Mouse (Mus musculus) CD4-positive, CD25-positive, alpha-beta regulatory T cell, adult 9 weeks (primary cell): ENCODE measurements around the gene 1700012P22Rik. TPM values are rescaled to one million over a fixed set of nuclear protein-coding genes. Genes with fewer than 3 reads are reported as not detected.

Source experiments
- polyA plus RNA-seq: library from polyadenylated mRNA; unstranded; fragments of 100-300 nt; shearing (Covaris generic); gene quantifications from one replicate; pipeline ENCODE4 v1.2.1, GENCODE M21; 2017

The 1700012P22Rik gene
- not detected for polyA plus RNA-seq

DNA sequence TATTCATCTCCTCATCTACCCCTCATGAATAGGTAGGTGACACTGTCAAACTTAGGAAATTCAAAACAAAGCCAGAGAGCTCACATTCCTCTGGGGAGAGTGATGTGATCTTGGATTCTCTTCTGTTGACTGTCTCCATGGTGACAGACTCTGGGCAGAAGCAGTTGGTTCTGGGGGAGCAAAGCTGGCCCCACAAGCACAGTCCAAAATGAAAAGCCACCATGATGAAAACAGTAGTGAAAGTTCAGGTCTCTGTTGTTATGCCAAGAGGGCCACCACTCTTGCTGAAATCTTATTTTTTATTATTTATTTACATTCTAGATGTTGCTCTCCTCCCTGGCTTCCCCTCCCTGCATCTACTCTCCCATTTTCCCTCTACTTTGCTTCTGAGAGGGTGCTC lies at the start of gene 1700012P22Rik:
Gene 1700012P22Rik (minus strand): TSS at position 101 of the 400 bp plus-strand sequence.

DNA sequence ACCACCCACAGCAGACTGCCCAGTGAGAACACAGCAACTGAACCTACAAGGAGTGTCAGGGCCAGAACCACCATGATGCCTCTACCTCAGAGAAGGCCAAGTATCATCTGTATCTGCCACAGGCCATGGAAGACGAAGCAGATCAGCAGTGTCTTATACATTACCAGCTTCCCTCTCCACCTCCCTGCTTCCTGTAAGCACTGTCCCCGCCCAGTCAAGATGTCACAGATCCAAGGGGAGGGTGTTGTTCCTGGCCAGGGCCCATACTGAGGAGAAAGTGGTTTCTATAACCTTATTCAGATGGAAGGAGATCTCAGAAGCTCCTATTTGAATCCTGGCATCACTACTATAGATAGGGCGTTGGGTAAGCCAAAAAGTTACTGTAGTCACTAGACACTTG lies 25.1 kb upstream of the 1700012P22Rik start, which contains the start of gene Aadacl3:
Gene Aadacl3 (minus strand): TSS at position 101 of the 400 bp plus-strand sequence.

DNA sequence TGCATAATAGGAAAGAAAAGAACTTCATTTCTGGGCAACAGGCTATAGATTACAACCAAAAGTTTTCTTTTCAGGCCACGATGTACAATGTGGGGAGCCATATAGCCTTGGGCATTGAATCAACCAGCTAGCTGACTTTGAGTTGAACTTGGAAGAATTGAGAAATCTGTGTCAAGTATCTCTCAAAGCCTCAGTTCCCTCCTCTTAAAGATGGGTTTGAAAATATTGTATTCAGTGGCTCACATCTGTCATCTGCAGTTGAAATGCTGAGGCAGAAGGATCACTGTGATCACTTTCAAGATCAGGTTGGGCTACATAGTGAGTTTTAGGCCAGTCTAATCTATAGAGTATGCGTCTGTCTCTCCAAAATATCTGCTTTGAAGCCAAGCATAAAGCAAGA lies 14.6 kb upstream of the 1700012P22Rik start, which contains the start of gene Gm9944:
Gene Gm9944 (minus strand): TSS at position 101 of the 400 bp plus-strand sequence.

DNA sequence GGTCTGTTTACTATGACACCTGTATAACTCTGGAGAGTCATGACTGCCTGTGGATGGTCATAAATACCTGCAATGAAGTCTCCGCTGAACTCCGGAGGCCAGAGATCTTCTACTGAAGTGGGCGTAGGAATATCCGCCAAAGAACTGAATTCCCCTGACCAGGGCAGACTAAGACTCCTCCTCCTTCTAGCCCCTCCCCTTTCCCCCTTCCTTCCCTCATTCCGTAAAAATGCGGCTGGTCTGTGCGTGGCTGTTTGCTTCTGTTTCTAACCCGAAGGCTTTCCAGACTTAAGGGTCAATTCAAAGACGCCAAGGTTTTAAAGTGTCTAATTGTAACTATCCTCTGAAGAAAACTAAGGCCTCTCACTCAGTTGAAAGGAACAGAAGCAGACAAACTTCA lies 30.3 kb downstream of the 1700012P22Rik start, which contains the start of gene Pramef12:
Gene Pramef12 (minus strand): TSS at position 175 of the 400 bp plus-strand sequence.

DNA sequence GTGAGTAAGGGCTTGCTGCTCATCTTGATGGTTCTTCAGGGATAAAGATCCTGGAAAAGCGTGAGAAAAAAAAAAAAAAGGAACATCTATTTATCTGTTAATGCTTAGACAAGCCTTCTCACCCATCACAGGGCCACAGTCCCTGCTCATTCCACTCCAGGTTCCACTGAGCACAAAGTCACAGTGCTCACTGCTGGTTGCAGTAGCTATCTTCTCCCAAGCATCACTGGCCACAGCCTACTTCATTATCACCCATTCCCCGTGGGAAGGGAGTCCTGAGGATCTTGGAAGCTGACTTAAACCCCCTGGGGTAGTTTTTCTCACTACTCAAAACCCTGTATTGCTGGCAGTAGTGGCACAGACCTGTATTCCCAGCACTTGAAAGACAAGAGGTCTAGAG lies 60.7 kb downstream of the 1700012P22Rik start, which contains the start of gene Pramef20:
Gene Pramef20 (minus strand): TSS at position 23 of the 400 bp plus-strand sequence.

Other genes with a start within 250 kb of the 1700012P22Rik start
- gene Oog2, start 248.1 kb downstream of the 1700012P22Rik start, polyA plus RNA-seq = not detected
- not detected for gene C87977, start 225.5 kb downstream of the 1700012P22Rik start, polyA plus RNA-seq
- not detected for gene Pramel5, start 158.3 kb downstream of the 1700012P22Rik start, polyA plus RNA-seq
- gene Gm13128, start 108.5 kb downstream of the 1700012P22Rik start, polyA plus RNA-seq = not detected
- gene Gm13119, start 80.8 kb downstream of the 1700012P22Rik start, polyA plus RNA-seq = not detected
- not detected for gene Pramef20, start 60.8 kb downstream of the 1700012P22Rik start, polyA plus RNA-seq
- gene Pramef12, start 30.3 kb downstream of the 1700012P22Rik start, polyA plus RNA-seq = not detected
- not detected for gene Gm9944, start 14.5 kb upstream of the 1700012P22Rik start, polyA plus RNA-seq
- not detected for gene Aadacl3, start 25.0 kb upstream of the 1700012P22Rik start, polyA plus RNA-seq
- gene 9430007A20Rik, start 81.0 kb upstream of the 1700012P22Rik start, polyA plus RNA-seq = not detected
- gene Gm13124, start 126.4 kb upstream of the 1700012P22Rik start, polyA plus RNA-seq = not detected
- not detected for gene Aadacl4, start 174.9 kb upstream of the 1700012P22Rik start, polyA plus RNA-seq
- not detected for gene Gm436, start 247.6 kb upstream of the 1700012P22Rik start, polyA plus RNA-seq